Mouse (Mus musculus) megakaryocyte, embryonic 14.5 days (primary cell): ENCODE results near the gene Lrrtm3. TPM values are rescaled to one million over a fixed set of nuclear protein-coding genes. Genes with fewer than 3 reads are reported as not detected.

ENCODE experiments used
- H3K27me3 ChIP-seq: replicated peaks from 2 replicates; pipeline ENCODE3; 2012; ENCODE audit warnings: inconsistent platforms
- H3K36me3 ChIP-seq: replicated peaks from 2 replicates; pipeline ENCODE3; 2012; ENCODE audit warnings: low read length, inconsistent platforms, mixed read lengths
- H3K4me1 ChIP-seq: 2 replicates; pipeline ENCODE4 v1.6.1; 2012; ENCODE audit warnings: inconsistent platforms
- H3K4me3 ChIP-seq: replicated peaks from 2 replicates; pipeline ENCODE3; 2012; ENCODE audit warnings: moderate library complexity, mild to moderate bottlenecking, inconsistent platforms
- H3K9me3 ChIP-seq: 2 replicates; pipeline ENCODE4 v1.6.1; 2012; ENCODE audit warnings: inconsistent platforms
- FLI1 ChIP-seq: IDR thresholded peaks from 2 replicates; pipeline ENCODE4 v1.6.1; 2012; ENCODE audit warnings: low read length, inconsistent platforms, mixed read lengths
- GATA1 ChIP-seq: IDR thresholded peaks from 3 replicates; pipeline ENCODE4 v1.6.1; 2012; ENCODE audit warnings: mixed read lengths, low read length, inconsistent platforms, borderline replicate concordance
- polyA plus RNA-seq: library from polyadenylated mRNA; stranded (reverse); fragments of >175 nt; gene quantifications from 2 replicates; pipeline ENCODE4 v1.2.3, GENCODE M21; 2012; ENCODE audit warnings: low replicate concordance; ENCODE audit not compliant: insufficient read depth

Lrrtm3 gene
- not detected in 2 replicates for polyA plus RNA-seq

DNA sequence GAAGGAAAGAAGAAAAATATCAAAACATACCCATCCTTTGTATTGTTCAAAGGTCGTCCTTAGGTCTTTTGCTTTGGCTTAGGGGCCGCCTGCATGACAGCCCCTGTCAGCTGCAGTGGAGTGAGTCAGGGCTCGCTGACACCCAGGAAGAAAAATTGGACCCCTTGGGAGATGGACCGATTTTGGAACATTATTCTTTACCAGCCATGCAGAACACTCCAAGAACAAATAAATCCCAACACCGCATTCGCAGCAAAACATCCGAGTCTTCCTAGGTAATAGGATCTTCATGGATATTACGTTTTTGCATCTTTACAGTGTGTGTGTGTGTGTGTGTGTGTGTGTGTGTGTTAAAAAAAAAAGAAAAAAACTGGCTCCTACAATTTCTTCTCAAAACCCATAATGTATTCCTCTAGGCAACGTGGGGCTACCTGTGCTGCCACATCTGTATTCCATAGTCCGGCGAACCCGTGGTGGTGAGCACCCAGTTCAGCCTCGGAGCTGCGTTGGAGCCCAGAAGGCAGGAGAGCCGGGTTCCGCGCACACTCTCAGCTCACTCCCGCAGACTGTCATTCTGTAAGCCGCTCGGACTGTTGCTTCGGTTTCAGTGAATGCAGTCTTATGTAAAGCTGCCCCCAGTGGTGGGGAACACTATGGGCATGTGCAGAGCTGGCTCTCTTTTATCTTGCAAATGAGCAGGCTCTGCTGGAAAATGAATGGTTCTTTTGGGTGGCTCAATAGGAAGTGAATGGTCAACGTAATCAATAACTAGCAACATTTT is at the start of gene Lrrtm3:
TSS of gene Lrrtm3 (minus strand) at position 598 of the 781 bp plus-strand sequence.
- no peak for TF ChIP-seq FLI1
- TF ChIP-seq GATA1 = no peak
- peaks cover 7% of the 10 kb centered on the region; the same call in 1 of the 2 replicates for H3K4me1 ChIP-seq
- peak within 1 kb of the TSS; percentile 65 for H3K4me3 ChIP-seq
- H3K27me3 ChIP-seq = peaks cover 26% of the 10 kb centered on the region
- H3K9me3 ChIP-seq = 0 out of 2 replicates have a peak, but pooled peaks cover 3% of the 10 kb centered on the region
- no peaks in the 10 kb centered on the region for H3K36me3 ChIP-seq

DNA sequence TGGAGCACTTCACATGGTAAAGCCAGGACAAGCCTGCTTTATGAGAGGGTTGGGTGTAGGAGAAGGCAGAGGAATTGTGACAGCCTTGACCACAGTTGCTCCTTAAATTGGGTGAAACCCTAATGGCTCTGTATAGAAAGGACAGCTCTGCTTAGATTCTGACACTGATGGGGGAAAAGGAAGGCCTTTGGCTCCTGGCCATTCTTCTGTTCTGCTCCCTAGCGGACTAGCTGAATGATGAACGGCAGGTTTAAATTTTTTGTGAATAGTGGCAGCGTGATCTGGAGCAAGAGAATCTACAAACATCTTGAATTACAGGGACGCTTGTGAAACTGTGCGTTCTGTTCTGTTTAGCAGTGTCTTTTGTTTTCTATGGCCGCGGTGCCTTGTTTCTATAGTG is 45.4 kb upstream of the Lrrtm3 start:
- TF ChIP-seq GATA1 (no peak), FLI1 (no peak)
- no peaks in the 10 kb centered on the region for H3K36me3 ChIP-seq
- no peak overlapping the region for H3K4me3 ChIP-seq
- H3K27me3 ChIP-seq = no peaks in the 10 kb centered on the region
- H3K9me3 ChIP-seq = peaks cover 23% of the 10 kb centered on the region
- H3K4me1 ChIP-seq = no peaks in the 10 kb centered on the region

DNA sequence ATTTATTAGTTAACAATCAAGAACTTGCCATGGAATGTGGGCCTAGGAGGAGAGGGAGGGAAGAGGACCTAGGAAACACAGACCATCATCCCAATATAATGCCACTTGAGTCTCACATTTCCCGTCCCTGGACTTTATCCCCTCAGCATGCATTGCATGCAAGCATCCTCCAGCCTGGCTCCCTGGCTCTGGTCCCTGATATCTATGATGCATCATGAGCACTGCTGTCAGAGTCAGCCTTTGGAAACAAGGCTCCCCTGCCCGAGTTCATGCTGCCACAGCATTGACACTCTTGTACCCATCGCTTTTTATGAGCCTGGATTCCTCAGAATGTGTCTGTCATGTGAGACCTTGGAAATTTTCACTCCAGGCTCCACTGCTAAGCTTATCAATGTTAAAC is 43.4 kb upstream of the Lrrtm3 start:
- Histone ChIP-seq H3K27me3 (no peaks in the 10 kb centered on the region), H3K9me3 (peaks cover 35% of the 10 kb centered on the region), H3K4me3 (no peak overlapping the region), H3K4me1 (no peaks in the 10 kb centered on the region), H3K36me3 (no peaks in the 10 kb centered on the region)
- TF ChIP-seq GATA1 (no peak), FLI1 (no peak)

DNA sequence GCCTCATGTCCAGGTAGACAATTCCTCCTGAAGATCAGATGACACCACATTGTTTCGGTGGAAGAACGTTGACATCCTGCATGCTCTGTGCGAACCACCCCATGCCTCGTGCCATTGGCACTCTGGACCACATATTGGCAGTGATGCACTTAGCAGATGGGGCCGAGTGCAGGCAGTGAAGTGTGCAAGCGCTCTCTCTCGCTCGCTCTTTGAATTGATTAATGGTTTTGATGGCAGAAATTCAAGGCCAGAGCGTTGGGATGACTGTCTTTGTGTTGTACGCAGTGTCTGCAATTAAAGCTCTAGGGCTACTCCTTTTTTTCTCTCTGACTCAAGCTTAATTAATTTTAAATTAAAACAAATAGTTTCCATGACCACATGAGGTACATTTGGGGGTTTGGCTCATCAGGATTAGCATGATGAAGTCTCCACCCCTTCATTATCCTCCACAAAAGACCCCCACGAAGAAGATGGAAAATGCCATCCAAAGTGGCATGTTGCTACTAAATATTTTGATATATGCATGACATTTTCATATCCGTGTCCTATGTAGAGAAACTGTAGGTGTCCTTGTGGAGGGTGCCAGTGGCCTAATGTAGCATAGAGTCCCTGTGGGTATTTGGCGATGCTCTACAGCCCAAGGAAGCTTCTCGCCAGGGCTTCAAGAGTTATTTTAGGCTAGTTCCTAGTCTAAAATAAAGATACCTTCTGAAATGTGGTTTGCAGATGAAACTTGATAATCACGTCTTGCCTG is 40.5 kb upstream of the Lrrtm3 start:
- H3K9me3 ChIP-seq = peaks cover 35% of the 10 kb centered on the region
- TF ChIP-seq GATA1 (no peak), FLI1 (no peak)
- H3K36me3 ChIP-seq = no peaks in the 10 kb centered on the region
- H3K4me1 ChIP-seq = no peaks in the 10 kb centered on the region
- no peaks in the 10 kb centered on the region for H3K27me3 ChIP-seq
- peak overlapping the region; percentile 47 for H3K4me3 ChIP-seq

DNA sequence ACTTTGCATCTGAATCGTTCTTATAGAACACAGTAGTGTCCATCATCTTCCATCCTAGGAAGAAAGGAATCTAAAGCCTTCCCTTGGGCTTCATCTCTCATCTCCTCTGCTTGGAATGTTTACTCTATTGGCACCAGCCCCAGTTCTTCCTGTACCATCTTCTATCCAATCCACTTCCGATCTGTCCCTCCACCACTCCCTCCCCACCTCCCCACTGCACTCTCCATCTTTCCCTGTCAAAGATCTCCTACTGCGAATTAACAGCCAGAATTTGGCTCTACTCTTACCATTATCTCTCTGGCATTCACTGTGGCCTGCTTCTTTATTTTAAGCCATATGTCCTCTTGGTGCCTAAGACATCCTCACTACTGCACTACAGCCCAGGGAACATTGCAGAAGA is 28.8 kb upstream of the Lrrtm3 start:
- Histone ChIP-seq H3K27me3 (no peaks in the 10 kb centered on the region), H3K4me3 (no peak overlapping the region), H3K4me1 (no peaks in the 10 kb centered on the region), H3K9me3 (peaks cover 15% of the 10 kb centered on the region; the same call in 1 of the 2 replicates), H3K36me3 (no peaks in the 10 kb centered on the region)
- TF ChIP-seq FLI1 (no peak), GATA1 (no peak)

DNA sequence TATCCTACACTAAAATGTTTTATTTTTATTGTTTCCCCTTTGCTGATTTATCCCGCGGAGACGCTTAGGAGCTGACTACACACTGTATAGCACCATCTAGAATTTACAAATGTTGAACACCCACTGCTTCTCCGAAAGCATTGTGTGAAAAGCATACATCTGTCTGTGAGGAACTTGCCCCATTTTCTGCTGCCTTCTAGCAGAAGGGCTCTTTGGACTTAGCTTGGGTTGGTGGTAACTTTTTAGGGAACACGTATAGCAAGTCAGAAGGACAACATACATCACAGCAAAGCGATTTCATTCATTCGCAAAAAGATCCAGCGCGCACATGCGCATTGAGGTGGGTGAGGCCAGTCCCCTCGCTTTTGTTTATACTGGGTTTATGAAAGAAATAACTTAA is 25.2 kb upstream of the Lrrtm3 start:
- no peaks in the 10 kb centered on the region for H3K4me1 ChIP-seq
- TF ChIP-seq FLI1 (no peak), GATA1 (no peak)
- no peaks in the 10 kb centered on the region for H3K36me3 ChIP-seq
- no peak overlapping the region for H3K4me3 ChIP-seq
- peaks cover 19% of the 10 kb centered on the region; the same call in 1 of the 2 replicates for H3K9me3 ChIP-seq
- no peaks in the 10 kb centered on the region for H3K27me3 ChIP-seq

DNA sequence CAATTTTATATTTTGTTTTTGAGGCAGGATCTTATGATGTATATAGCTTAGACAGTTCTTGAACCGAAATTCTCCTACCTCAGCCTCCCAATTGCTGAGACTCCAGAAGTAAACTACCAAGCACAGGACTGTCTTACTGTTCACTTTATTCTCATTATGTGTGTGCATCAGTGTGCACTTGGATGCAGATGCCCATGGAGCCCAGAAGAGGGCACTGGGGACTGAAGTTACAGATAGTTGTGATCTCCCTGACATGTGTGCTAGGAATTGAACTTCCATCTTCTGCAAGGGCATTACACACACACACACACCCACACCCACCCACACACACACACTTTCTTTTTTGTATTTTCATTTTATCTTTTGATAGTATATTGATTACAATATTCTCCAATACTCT is 6.5 kb upstream of the Lrrtm3 start:
- Histone ChIP-seq H3K4me3 (no peak overlapping the region), H3K27me3 (no peaks in the 10 kb centered on the region), H3K4me1 (no peaks in the 10 kb centered on the region), H3K36me3 (no peaks in the 10 kb centered on the region), H3K9me3 (peaks cover 6% of the 10 kb centered on the region; the same call in 1 of the 2 replicates)
- TF ChIP-seq GATA1 (no peak), FLI1 (no peak)

DNA sequence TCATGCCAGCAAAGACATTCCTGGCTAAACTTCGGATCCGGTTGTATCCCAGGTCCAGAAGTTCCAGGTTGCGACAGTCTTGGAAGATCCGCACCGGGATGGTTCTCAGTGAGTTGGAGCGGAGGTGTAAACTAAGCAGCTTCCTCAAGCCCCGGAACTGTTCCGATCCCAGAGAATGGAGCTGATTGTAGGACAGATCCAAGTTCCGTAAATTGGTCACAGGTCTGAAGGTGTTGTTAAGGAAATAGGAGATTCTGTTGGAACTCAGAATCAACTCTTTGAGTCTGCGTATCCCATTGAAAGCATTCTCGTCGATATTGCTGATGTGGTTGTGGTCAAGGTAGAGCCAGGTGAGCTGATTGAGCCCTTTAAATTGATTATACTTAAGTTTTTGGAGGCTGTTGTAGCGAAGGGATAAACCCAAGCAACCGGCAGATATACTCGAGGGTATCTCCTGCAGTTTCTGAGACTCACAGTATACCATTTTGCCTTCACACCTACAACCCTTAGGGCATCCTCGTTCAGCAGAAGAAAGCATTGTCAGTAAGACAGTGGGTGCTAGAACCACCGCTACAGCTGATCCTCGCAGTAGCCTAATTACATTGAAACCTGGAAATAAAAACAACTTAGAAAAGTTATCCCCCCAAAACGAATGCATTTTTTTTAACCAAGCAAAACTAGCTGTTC is 1.2 kb downstream of the Lrrtm3 start:
- Histone ChIP-seq H3K27me3 (peaks cover 26% of the 10 kb centered on the region), H3K36me3 (no peaks in the 10 kb centered on the region), H3K4me1 (peaks cover 7% of the 10 kb centered on the region; the same call in 1 of the 2 replicates), H3K9me3 (no peaks in the 10 kb centered on the region), H3K4me3 (no peak overlapping the region)
- TF ChIP-seq FLI1 = no peak
- TF ChIP-seq GATA1 = no peak

DNA sequence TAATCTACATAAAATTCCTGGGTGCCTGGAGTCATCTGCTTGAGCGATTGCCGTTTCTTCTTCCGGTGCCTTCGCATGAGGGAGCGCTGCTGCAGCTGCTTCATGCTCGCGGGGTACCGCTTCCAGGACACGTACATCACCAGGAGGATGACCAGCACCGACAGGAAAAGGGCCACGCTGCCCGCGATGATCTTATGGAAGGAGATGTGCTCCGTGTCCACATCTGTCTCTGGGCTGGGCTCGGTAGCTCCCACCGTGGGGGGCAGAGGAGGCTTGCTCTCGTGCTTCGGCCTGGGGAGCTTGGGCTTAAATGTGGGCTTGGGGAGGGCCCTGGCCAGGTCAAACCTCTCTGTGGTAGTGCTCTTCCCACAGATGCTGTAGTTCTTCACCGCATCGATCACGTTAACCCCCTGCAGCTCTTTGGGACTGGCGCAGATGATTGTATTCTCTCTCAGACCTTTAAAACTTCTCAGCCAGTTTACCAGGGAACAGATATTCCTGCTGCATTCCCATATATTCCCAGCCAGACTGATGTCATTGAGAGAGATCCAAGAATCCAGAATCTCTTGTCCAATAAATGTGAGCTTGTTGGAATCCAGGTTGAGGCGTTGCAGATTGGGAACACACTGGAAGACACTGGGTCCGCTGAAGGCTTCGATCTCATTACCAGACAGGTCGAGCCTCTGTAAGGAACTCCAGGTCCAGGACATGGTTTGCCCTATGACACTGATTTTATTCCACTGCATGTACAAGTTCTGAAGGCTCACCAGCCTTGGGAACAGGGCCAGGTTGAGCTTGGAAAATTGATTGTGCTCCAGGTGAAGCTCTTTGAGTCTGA is 1.9 kb downstream of the Lrrtm3 start:
- H3K4me3 ChIP-seq = peak overlapping the region; percentile 81
- peaks cover 26% of the 10 kb centered on the region for H3K27me3 ChIP-seq
- H3K9me3 ChIP-seq = no peaks in the 10 kb centered on the region
- peaks cover 7% of the 10 kb centered on the region; the same call in 1 of the 2 replicates for H3K4me1 ChIP-seq
- TF ChIP-seq FLI1 (no peak), GATA1 (no peak)
- no peaks in the 10 kb centered on the region for H3K36me3 ChIP-seq
